Mouse (Mus musculus) megakaryocyte-erythroid progenitor cell, adult 5-6 weeks (primary cell): ENCODE measurements around the gene Cd38. TPM values are rescaled to one million over a fixed set of nuclear protein-coding genes. Genes with fewer than 3 reads are reported as not detected.
A peak's percentile ranks its signal among the peaks of the same experiment; 100 is the strongest.

ENCODE experiments used
- ATAC-seq: replicated peaks from 2 replicates; pipeline ENCODE4 v1.8.0; 2016; ENCODE audit warnings: mild to moderate bottlenecking, inconsistent platforms; ENCODE audit not compliant: severe bottlenecking, poor library complexity, low FRiP score, low TSS enrichment
- total RNA-seq, 2 experiments: library from RNA; stranded (forward) in 1 of 2; stranded (reverse) in 1 of 2; fragments of 200-1000, 215-1000 nt in 1 of 2; fragments of >200 nt in 1 of 2; fragmentation: Nextera tagmentation in 1 of 2; gene quantifications; 2 replicates each; pipeline ENCODE4 v1.2.3; 2014 to 2017

Cd38 gene
- total RNA-seq (2014; fragmentation: Nextera tagmentation) (0.74 and 1.2 TPM in 2 replicates), total RNA-seq (2017) (0.57 TPM in 1 of 2 replicates, not detected in the other)

DNA sequence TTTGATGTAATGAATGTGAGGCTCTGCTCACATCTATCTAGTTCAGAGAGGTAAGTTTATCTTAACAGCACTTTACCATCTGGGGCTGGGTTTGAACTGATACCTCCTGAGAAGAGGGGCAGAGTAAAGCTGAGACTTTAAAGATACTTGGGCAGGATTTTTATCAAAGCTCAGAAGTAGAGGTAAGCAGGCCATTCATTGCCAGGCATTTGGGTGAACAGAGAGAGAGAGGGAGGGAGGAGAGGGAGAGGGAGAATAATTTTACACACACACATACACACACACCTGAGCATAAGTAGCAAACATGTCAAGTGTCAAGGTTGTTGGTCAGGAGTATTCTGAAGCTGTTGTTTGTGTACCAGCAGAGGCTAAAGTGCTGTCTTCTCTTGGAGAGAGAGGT is at the start of gene Cd38:
Gene Cd38 (plus strand): TSS at position 301 of the 400 bp plus-strand sequence.
- ATAC-seq: no peak

- ATAC-seq: no peak
Observed at GRCm38 (mm10) chr5:43818695-43819094, 49.7 kb upstream of the Cd38 start, which contains the start of gene Bst1. TSS of gene Bst1 (plus strand) at chr5:43818885.

DNA sequence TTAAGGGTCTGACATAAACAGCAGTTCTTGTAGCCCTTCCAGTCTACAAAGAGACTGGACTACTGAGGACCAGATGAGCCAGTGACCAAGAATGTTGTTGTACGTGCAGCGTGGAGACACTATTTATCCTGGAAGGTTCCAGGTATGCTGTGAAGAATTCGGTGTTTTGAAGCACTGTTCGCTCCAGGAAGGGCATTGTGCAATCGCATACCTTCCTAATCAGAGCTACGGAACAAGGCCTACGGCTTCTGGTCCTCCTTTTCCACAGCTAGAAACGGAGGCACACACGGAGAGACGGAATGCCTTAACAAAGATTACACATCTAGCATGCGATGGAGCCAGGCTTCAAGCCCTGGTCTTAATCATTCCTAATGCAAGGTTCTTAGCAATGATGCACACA is 47.6 kb upstream of the Cd38 start:
- no peak for ATAC-seq

DNA sequence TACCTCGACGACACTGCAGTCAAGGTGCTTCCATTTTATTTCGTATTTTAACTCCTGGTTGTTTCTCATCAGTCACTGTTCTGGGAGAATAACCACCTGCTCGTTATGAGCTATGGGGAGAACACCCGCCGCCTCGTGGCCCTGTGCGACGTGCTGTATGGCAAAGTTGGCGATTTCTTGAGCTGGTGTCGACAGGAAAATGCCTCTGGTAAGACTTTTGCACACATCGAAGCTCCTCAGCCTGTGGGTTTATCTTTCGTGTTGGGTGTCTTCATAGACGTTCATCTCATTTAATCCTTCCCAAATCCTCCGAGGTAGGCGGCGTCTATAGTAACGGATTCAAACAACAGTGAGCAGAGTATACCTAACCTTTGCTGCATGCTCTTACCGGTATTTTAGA is 46.8 kb upstream of the Cd38 start, which contains the start of gene Fbxl5:
Gene Fbxl5 (minus strand): TSS at position 101 of the 400 bp plus-strand sequence.
- ATAC-seq: no peak

DNA sequence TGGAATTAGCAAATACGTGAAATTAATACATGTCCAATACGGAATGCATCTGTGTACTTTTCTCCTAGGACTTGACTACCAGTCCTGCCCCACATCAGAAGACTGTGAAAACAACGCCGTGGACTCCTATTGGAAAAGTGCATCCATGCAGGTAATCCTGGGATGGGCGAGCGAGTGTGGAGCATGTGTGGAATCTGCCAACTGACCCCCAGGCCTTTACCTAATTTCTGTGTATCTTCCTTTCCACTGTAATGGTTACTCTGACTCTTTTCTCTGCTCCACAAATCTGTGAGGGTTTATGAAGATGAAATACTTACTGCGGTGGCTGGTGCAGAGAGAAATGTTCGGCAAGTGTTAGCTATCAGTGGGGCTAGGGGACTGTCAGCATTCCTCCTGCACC is 46.2 kb upstream of the Cd38 start:
- no peak for ATAC-seq

DNA sequence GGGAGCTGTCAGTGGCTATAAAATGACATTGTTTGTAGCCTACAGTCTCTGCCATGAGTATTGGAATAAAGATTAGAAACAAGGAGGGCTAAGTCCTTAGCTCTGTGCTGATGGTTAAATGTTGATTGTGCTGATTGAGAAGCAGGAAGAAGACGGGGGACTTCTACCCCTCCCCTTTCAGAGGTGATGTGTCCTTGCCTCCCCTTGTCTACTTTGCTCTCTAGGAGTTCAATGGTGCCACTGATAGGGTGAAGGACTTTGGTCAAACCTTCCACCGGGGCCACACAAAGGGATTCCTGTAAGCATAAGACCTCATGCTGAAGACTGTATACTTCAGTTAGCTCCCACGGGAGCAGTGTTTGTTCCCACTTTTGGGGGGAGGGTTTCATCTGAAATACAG is 45.5 kb upstream of the Cd38 start:
- no peak for ATAC-seq

GRCm38 (mm10) chr5:43824580-43824979 is 43.8 kb upstream of the Cd38 start:
- 0 out of 2 replicates have a peak, but pooled peaks have one; percentile 50 for ATAC-seq

GRCm38 (mm10) chr5:43826883-43827282 is 41.5 kb upstream of the Cd38 start:
- ATAC-seq: no peak

DNA sequence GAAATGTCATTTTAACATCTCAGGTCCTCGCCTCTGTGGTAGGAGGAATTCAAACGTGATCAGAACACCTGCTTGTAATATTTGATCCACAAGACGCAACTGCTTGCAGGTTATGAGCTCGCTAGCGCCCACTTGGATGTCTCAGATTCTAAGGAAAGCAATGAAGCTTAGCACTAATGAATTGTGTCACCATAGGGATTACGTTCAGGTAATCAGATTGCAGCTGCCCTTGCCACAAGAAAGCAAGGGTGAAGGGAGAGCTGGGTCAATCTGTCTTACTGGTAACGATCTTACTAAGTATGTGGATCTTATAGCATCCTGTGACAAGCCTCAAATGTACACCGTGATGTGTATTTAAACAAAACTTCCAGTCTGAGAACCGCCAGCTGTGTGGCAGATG is 41.0 kb upstream of the Cd38 start:
- no peak for ATAC-seq

- ATAC-seq: no peak
Observed at GRCm38 (mm10) chr5:43836590-43836989, 31.8 kb upstream of the Cd38 start.

GRCm38 (mm10) chr5:43837372-43837771 is 31.0 kb upstream of the Cd38 start:
- peak; percentile 45 for ATAC-seq

DNA sequence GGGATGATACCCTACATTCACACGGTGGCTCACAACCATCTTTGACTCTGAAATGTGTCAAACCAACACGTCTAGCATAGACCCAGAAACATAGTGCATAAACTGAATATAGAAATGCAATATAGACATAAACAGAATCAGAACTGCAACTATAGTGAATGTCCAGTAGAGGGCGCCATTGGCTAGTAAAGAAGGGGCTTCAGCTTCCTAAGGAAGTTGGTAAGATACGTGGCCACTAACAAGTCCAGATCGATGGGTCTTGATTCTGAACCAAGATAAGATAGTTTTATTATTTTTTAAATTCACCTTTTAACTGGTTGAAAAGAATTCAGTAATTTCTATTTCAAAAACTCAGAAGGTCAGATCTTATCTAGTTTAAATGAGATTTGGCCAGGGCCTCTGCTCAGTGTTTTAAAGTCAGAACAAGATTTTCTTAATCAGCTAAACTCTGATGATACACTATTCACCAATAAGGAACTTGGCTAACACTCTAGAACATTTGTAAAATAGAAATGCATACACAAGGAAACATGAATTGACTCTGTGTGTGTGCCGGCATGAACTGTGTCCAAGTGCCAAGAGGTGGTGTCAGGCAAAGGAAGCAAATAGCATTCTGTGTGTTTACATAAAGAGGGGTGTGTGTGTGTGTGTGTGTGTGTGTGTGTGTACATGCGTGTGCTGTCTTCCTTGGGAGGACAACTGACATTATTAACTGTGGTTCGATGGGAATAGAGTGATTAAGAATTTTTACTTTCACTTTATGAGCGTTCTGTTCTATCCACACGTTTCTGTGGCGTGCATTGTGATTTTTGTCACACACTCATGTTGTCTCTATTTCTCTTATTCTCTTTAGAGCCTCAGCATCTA is 27.0 kb upstream of the Cd38 start:
- ATAC-seq: peak; percentile 77

DNA sequence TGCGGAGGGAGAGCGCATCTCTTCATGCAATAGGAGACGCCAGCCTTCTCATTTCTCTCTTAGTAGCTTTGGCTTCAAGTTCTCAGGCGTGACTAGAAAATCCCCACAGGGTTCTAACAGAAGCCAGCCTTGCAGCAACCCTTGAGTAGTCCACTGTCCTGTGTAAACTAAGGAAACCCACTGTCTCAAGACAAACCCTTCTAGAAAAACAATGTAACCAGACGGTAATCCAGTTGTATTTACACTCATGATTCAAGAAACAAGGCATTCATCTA is 26.4 kb upstream of the Cd38 start:
- peak; percentile 41 for ATAC-seq

DNA sequence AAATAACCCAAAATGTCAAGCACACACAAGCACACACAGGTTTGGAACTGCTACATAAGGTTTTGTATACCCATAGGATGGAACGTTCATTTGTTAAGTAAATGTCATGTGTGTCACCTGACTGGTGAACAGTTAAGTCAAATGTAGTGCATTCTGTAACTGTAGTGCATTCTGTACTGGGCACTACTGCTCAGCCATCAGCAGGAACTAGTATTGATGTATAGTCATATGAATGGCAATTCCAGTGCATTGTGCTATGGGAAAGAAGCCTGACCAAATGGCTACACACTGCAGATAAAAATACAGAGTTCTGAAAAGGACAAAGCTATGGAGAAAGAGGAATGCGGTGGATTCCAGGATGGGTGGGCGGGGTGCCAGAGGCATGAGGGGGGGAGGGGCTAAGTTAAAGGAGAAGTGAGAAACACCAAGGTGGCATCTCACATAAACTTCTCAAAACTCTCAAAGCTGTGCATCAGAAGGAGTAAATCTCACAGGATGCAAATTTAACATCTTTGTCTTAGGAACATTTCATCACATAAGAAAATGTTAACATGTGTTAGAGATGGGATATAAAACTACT is 25.7 kb upstream of the Cd38 start:
- no peak for ATAC-seq

GRCm38 (mm10) chr5:43845083-43845482 is 23.3 kb upstream of the Cd38 start:
- no peak for ATAC-seq

DNA sequence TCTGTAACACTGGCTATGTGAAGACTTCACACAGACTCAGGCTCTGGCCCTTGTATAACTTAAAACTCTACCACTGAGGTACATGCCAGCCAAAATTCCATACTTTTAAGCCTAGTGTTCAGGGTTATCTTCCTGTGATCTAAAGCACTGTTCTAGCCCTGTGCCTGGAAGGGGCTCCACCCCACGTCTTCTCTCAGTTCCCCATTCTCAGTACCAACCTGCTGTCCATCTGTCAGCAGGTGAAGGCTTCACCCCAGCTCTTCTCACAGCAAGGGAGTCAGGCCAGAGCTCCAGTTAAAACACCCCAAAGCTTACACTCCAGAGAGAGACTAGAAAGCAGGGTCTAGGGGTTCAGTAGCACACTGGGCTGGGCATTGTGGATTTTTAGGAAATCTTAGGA is 22.7 kb upstream of the Cd38 start:
- ATAC-seq: no peak

DNA sequence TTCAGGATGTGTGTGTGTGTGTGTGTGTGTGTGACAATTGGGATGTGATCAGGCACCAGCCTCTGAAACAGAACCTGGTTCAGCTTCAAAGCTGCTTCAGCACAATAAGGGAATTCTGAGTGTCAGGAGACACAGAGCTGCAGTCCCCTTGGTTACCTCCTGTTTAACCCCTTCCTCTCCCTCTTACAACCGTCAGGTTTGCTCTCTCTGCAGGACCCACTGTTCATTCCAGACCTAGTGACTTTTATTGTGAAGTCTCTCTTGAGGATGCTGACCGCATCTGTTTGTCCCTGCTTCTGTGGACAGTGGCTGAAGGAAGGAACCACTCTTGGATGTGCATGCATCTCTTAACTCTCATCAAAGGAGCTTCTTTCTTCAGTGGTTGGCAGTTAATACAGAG is 22.1 kb upstream of the Cd38 start:
- ATAC-seq: no peak

GRCm38 (mm10) chr5:43847555-43847954 is 20.8 kb upstream of the Cd38 start:
- ATAC-seq: no peak

DNA sequence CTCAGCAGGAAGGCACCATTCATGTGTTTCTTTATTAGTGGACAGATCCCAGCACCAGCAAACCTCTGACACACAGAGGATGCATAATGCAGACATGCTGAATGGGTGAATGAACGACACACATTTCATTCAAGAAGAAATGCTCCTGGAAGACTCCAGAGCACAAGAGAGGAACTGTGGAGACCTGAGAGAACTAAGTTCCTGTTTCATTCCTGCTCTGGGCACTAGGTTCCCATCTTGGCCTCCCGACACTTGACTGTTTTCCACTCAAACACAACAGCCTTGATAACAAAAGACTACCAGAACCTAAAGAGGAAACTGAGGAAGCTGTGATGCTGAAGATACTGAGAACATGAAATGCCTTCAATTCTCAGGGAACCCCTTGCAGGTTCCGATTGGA is 20.1 kb upstream of the Cd38 start:
- ATAC-seq: no peak

DNA sequence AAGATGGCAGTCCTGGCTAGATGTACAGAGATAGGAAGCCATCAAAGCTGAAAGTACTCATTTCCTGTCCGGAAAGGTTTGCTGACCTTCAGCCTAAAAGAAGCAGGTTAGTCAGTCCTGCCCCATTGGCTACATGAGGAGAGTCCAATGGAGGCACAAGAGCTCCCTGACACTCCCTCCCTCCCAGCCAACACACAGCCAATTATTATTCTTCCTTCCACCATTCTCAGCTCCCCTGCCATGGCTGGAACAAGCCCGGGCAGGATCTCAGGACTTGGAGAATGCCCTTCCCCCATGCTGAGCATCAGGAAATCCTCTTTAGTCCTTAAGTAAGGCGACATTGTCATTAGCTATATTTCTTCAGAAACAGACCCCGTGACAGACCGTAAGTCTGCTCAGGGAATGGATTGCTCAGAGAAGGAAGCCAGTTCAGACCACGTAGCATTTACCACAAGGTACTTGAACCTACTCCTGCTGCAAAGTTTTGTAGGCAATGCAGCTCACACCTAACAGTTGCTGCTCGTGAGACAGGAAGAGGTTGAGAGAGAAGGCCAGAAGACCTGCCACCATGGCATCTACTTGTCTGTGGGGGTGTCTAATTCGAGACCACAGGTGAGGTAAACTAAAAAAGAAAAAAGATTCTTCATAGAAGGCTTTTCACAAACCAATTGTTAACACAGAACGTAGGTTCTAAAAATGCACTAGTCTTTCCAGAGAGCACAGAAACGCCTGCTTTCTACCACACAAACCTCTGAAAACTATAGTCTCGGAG is 15.1 kb upstream of the Cd38 start:
- ATAC-seq: no peak
